ENCODE assay signal across 16 mouse cellular contexts in the genomic region with DNA sequence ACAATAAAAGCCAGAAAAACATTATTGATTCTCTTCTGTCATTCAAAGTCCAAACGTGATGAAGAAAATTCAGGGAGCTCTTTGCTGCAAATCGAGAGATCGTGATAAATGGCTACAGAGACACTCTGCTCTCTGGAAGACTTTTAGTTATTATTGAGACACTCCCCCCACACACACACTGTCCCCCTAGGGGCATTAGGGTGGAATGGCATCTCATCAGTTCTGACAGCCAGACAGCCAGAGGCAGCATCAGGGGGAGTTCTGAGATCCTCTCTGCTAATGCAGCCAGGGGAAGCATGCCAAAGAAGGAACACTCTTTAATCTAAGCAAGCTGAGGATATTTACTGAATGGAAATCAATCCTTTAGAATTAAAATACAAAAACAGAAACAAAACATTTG. TPM values are rescaled to one million over a fixed set of nuclear protein-coding genes. Genes with fewer than 3 reads are reported as not detected.
DNase-seq lines count a peak whose midpoint lies in the region; ATAC-seq and TF ChIP-seq lines count a peak whose summit lies in the region.
"Had no signal": no experiment of that assay in that cellular context is flagged by ENCODE, and none has a peak within 500 bp of the region (broad histone marks: within the 10 kb centered on the region; RNA-seq: fewer than 3 reads in every experiment).

No protein-coding gene starts in this region.

- intact Hi-C loops in heart, adult 2 months (cut with DNase I): no loop called here

- no peaks in the 10 kb centered on the region for H3K4me1 ChIP-seq in heart, adult 2 months (ENCODE audit: control insufficient read depth, insufficient read depth, low read length)
- H3K4me1 ChIP-seq in lung, postnatal 0 days (ENCODE audit: insufficient read depth, low read depth, low read length): no peaks in the 10 kb centered on the region
- H3K4me1 ChIP-seq in forebrain, embryonic 11.5 days (replicated peaks; ENCODE audit: control insufficient read depth, insufficient read depth, low read length): no peaks in the 10 kb centered on the region
- H3K4me1 ChIP-seq: embryonic facial prominence, embryonic 15.5 days; heart, embryonic 10.5 days; limb, embryonic 12.5 days had no signal

- ATAC-seq in lung, postnatal 0 days: no peak
- ATAC-seq in forebrain, embryonic 11.5 days (replicated peaks; ENCODE audit: low FRiP score): no peak

- TF ChIP-seq POLR2A in heart, adult 2 months (IDR thresholded peaks at IDR 0.05; ENCODE audit: insufficient read depth, low read depth, low read length): no peak

- WGBS in heart, adult 2 months: 74% methylated on average over 3 of the region's 3 CpGs
- whole genome bisulfite sequencing in lung, postnatal 0 days: 57% methylated on average over 3 of the region's 3 CpGs
- WGBS in forebrain, embryonic 11.5 days: 62% methylated on average over 3 of the region's 3 CpGs

- no peak overlapping the region for H3K4me2 ChIP-seq in lung, postnatal 0 days (replicated peaks; ENCODE audit: low read depth, low read length)
- no peak overlapping the region for H3K4me2 ChIP-seq in forebrain, embryonic 11.5 days (ENCODE audit: low read depth, low read length, severe bottlenecking)
- H3K4me2 ChIP-seq: embryonic facial prominence, embryonic 15.5 days; limb, embryonic 12.5 days had no signal

- TF ChIP-seq EP300 in heart, adult 2 months (IDR thresholded peaks at IDR 0.05; ENCODE audit: insufficient read depth, low read depth, low read length): no peak
- TF ChIP-seq EP300 in lung, postnatal 0 days (IDR thresholded peaks at IDR 0.05): no peak

- H3K9me3 ChIP-seq in lung, postnatal 0 days (ENCODE audit: low read length): no peaks in the 10 kb centered on the region
- H3K9me3 ChIP-seq in forebrain, embryonic 11.5 days (ENCODE audit: control insufficient read depth, low read length): no peaks in the 10 kb centered on the region
- H3K9me3 ChIP-seq: embryonic facial prominence, embryonic 15.5 days; heart, embryonic 10.5 days; limb, embryonic 12.5 days had no signal

- no peaks in the 10 kb centered on the region for H3K27me3 ChIP-seq in heart, adult 2 months (ENCODE audit: control insufficient read depth, insufficient read depth, low read length)
- no peaks in the 10 kb centered on the region for H3K27me3 ChIP-seq in lung, postnatal 0 days (replicated peaks; ENCODE audit: insufficient read depth, low read length)
- H3K27me3 ChIP-seq in forebrain, embryonic 11.5 days (ENCODE audit: control insufficient read depth, insufficient read depth, low read length): no peaks in the 10 kb centered on the region
- H3K27me3 ChIP-seq: embryonic facial prominence, embryonic 15.5 days had no signal

- DNase-seq in heart, adult 2 months: no peak
- DNase-seq in heart, adult 18-20 months: no peak
- no peak for DNase-seq in lung, postnatal 0 days (ENCODE audit: low spot score)
- no peak for DNase-seq in lung, adult 18-20 months
- peak; percentile 10 for DNase-seq in embryo, embryonic 10 days (ENCODE audit: low spot score)
- peak; percentile 39 for DNase-seq in retina, embryonic 14.5 days (ENCODE audit: low spot score)
- no peak for DNase-seq in forebrain, embryonic 11.5 days (ENCODE audit: low spot score)
- DNase-seq in adrenal gland, adult 8-10 months: no peak
- DNase-seq: cerebellum, adult 11-12 months; heart, postnatal 4 days; kidney, adult 8-10 months; layer of hippocampus, adult 9-11 months had no signal

- no peaks in the 10 kb centered on the region for H3K79me2 ChIP-seq in heart, adult 2 months (replicated peaks; ENCODE audit: control insufficient read depth, insufficient read depth, low read length)

- H3K36me3 ChIP-seq in heart, adult 2 months (ENCODE audit: control insufficient read depth, insufficient read depth, low read length): no peaks in the 10 kb centered on the region
- no peaks in the 10 kb centered on the region for H3K36me3 ChIP-seq in lung, postnatal 0 days (ENCODE audit: insufficient read depth, low read length)
- H3K36me3 ChIP-seq in forebrain, embryonic 11.5 days (ENCODE audit: control insufficient read depth, insufficient read depth, low read length): no peaks in the 10 kb centered on the region
- H3K36me3 ChIP-seq: embryonic facial prominence, embryonic 15.5 days; heart, embryonic 10.5 days; limb, embryonic 12.5 days had no signal

- TF ChIP-seq CTCF in heart, adult 2 months (IDR thresholded peaks at IDR 0.05): peak; percentile 30
- TF ChIP-seq CTCF in lung, postnatal 0 days (IDR thresholded peaks at IDR 0.05): peak; percentile 38

- H3K4me3 ChIP-seq in heart, adult 2 months: no peak overlapping the region
- H3K4me3 ChIP-seq in lung, postnatal 0 days (ENCODE audit: low read depth, low read length): no peak overlapping the region
- no peak overlapping the region for H3K4me3 ChIP-seq in forebrain, embryonic 11.5 days (ENCODE audit: low read depth, low read length)
- H3K4me3 ChIP-seq: embryonic facial prominence, embryonic 15.5 days; heart, embryonic 10.5 days; limb, embryonic 12.5 days had no signal

- H3K9ac ChIP-seq in heart, adult 2 months (ENCODE audit: low read depth, low read length): no peak overlapping the region
- no peak overlapping the region for H3K9ac ChIP-seq in lung, postnatal 0 days (replicated peaks; ENCODE audit: low read depth)
- H3K9ac ChIP-seq in forebrain, embryonic 11.5 days (ENCODE audit: low read length): no peak overlapping the region
- H3K9ac ChIP-seq: embryonic facial prominence, embryonic 15.5 days; limb, embryonic 12.5 days had no signal

- no peak overlapping the region for H3K27ac ChIP-seq in heart, adult 2 months
- no peak overlapping the region for H3K27ac ChIP-seq in lung, postnatal 0 days (ENCODE audit: low read length)
- no peak overlapping the region for H3K27ac ChIP-seq in forebrain, embryonic 11.5 days (ENCODE audit: low read depth, low read length)
- H3K27ac ChIP-seq: embryonic facial prominence, embryonic 15.5 days; heart, embryonic 10.5 days; limb, embryonic 12.5 days; macrophage had no signal

RNA-seq across cellular contexts. Expression of a gene that starts 12.6 kb away (rescaled TPM):
- total RNA-seq in heart, adult 2 months (2021): not detected
- 0.29 TPM in 1 of 2 replicates, not detected in the other for polyA plus RNA-seq in heart, adult 2 months (2012; rRNA removed)
- total RNA-seq in heart, adult 18-20 months (2021): not detected
- polyA plus RNA-seq in lung, postnatal 0 days (2015; fragmentation: Nextera tagmentation; extraction: Ambion mirVana): 9.6 and 11.4 TPM in 2 replicates
- 7.7 and 9.3 TPM in 2 replicates for polyA plus RNA-seq in forebrain, embryonic 11.5 days (2014; fragmentation: Nextera tagmentation; extraction: Ambion mirVana)
- 1 to 10 TPM in 1 of 4 experiments, under 1 TPM in 1, not detected in 2; 0.41 to 1.6 TPM for total RNA-seq in adrenal gland, adult 8-10 months (2022)
- polyA plus RNA-seq: macrophage had no signal

Comparison
In these comparisons a context has a peak if more than half of its experiments do, and no peak if none do; other contexts are left out.
1. DNase-seq: peak in embryo, embryonic 10 days (single experiment) and retina, embryonic 14.5 days (single experiment); none in heart, adult 2 months (0 of 2), heart, adult 18-20 months (0 of 2), lung, postnatal 0 days (single experiment), lung, adult 18-20 months (0 of 2), forebrain, embryonic 11.5 days (single experiment) and adrenal gland, adult 8-10 months (single experiment).